Mouse (Mus musculus) forebrain, embryonic 11.5 days (tissue): Measurements from ENCODE around the gene Fbxo45. TPM values are rescaled to one million over a fixed set of nuclear protein-coding genes. Genes with fewer than 3 reads are reported as not detected.
A peak's percentile ranks its signal among the peaks of the same experiment; 100 is the strongest.

Source experiments
- ATAC-seq: fragments of 200-750 bp; cut with Nextera tagmentation; replicated peaks from 2 replicates; pipeline ENCODE4 v1.8.0; 2017; ENCODE audit warnings: moderate TSS enrichment; ENCODE audit not compliant: low FRiP score
- DNase-seq: peaks from one replicate; pipeline ENCODE4 v3.0.0-alpha.2; 2017; ENCODE audit warnings: low spot score
- H3K27ac ChIP-seq: fragments of 300-500 bp; sonication (generic); 2 replicates; pipeline ENCODE4 v1.5.1; 2014; ENCODE audit warnings: low read depth, low read length
- H3K27me3 ChIP-seq: fragments of 300-500 bp; sonication (generic); 2 replicates; pipeline ENCODE4 v1.6.1; 2014; ENCODE audit warnings: mild to moderate bottlenecking, low read length, mixed read lengths; ENCODE audit not compliant: control insufficient read depth, insufficient read depth
- H3K36me3 ChIP-seq: fragments of 300-500 bp; sonication (generic); 2 replicates; pipeline ENCODE4 v1.6.1; 2014; ENCODE audit warnings: mild to moderate bottlenecking, low read length, moderate library complexity, mixed read lengths; ENCODE audit not compliant: control insufficient read depth, insufficient read depth
- H3K4me1 ChIP-seq: fragments of 300-500 bp; sonication (generic); replicated peaks from 2 replicates; pipeline ENCODE4 v1.6.1; 2014; ENCODE audit warnings: low read length, mixed read lengths; ENCODE audit not compliant: control insufficient read depth, insufficient read depth
- H3K4me2 ChIP-seq: fragments of 300-500 bp; sonication (generic); 2 replicates; pipeline ENCODE4 v1.6.1; 2014; ENCODE audit warnings: low read depth, mild to moderate bottlenecking, low read length, moderate library complexity, mixed read lengths; ENCODE audit not compliant: severe bottlenecking
- H3K4me3 ChIP-seq: fragments of 300-500 bp; sonication (generic); 2 replicates; pipeline ENCODE4 v1.5.1; 2014; ENCODE audit warnings: low read depth, low read length
- H3K9ac ChIP-seq: fragments of 300-500 bp; sonication (generic); 2 replicates; pipeline ENCODE4 v1.6.1; 2014; ENCODE audit warnings: low read length
- H3K9me3 ChIP-seq: fragments of 300-500 bp; sonication (generic); 2 replicates; pipeline ENCODE4 v1.6.1; 2016; ENCODE audit warnings: low read length, mixed read lengths; ENCODE audit not compliant: control insufficient read depth
- WGBS: fragments of 180-500 bp; shearing (Covaris S2); extraction: QIAGEN DNeasy Blood & Tissue Kit; methylation state at CpG from one replicate; pipeline ENCODE4 v1.1.7; 2014; 5-methylcytosine and 5-hydroxymethylcytosine counted together
- polyA plus RNA-seq: library from polyadenylated mRNA; unstranded; fragments of >200 nt; fragmentation: Nextera tagmentation; extraction: Ambion mirVana; gene quantifications from 2 replicates; pipeline ENCODE4 v1.2.1, GENCODE M21; 2014

Fbxo45 gene
- polyA plus RNA-seq, result 28.0 and 31.1 TPM in 2 replicates

- Histone ChIP-seq H3K4me2 (peak within 1 kb of the TSS; percentile 54), H3K4me3 (peak within 1 kb of the TSS; percentile 93), H3K36me3 (no peaks in the 10 kb centered on the region), H3K27ac (peak within 1 kb of the TSS; percentile 91), H3K27me3 (no peaks in the 10 kb centered on the region), H3K4me1 (peaks cover 2% of the 10 kb centered on the region; the same call in 1 of the 2 replicates), H3K9me3 (no peaks in the 10 kb centered on the region), H3K9ac (peak within 1 kb of the TSS; percentile 89)
- WGBS, result under 1% methylated on average over 42 of the region's 48 CpGs
- DNase-seq (peak; percentile 98), ATAC-seq (peak; percentile 97)
Measured at GRCm38 (mm10) chr16:32246952-32247370, at the start of gene Fbxo45, which contains the start of gene Wdr53. Fbxo45 (minus strand) TSS chr16:32247158. Wdr53 (plus strand) TSS chr16:32247227.

- Histone ChIP-seq H3K36me3 (peaks cover 11% of the 10 kb centered on the region), H3K9me3 (peaks cover 2% of the 10 kb centered on the region; the same call in 1 of the 2 replicates), H3K27ac (no peak overlapping the region), H3K9ac (no peak overlapping the region), H3K4me2 (no peak overlapping the region), H3K4me1 (no peaks in the 10 kb centered on the region), H3K27me3 (no peaks in the 10 kb centered on the region), H3K4me3 (no peak overlapping the region)
- 94% methylated on average over 4 of the region's 4 CpGs for WGBS
- DNase-seq, result no peak
- no peak for ATAC-seq
Measured at GRCm38 (mm10) chr16:32291821-32292220, 44.9 kb upstream of the Fbxo45 start.

DNA sequence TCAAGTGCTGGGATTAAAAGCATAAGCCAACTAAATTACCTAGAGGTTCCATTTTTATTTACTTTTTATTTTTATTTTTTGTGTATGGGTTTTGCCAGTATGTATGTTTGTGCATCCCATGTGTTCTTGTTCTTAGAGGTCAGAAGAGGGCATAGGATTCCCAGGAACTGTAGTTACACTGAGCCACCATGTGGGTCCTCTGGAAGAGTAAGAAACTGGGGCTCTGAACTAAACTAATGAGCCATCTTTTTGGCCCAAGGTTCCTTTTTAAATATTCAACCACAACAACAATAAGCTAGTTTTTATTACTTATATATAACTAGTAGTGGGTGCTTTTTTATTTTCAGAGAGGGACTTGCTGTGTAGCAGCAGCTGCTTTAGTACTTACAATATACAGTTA lies 35.6 kb upstream of the Fbxo45 start:
- Histone ChIP-seq H3K4me2 (no peak overlapping the region), H3K36me3 (peaks cover 4% of the 10 kb centered on the region; the same call in 1 of the 2 replicates), H3K4me1 (peaks cover 2% of the 10 kb centered on the region; the same call in 1 of the 2 replicates), H3K27ac (no peak overlapping the region), H3K4me3 (no peak overlapping the region), H3K9ac (no peak overlapping the region), H3K27me3 (no peaks in the 10 kb centered on the region), H3K9me3 (peaks cover 2% of the 10 kb centered on the region; the same call in 1 of the 2 replicates)
- ATAC-seq, result no peak
- DNase-seq, result no peak

DNA sequence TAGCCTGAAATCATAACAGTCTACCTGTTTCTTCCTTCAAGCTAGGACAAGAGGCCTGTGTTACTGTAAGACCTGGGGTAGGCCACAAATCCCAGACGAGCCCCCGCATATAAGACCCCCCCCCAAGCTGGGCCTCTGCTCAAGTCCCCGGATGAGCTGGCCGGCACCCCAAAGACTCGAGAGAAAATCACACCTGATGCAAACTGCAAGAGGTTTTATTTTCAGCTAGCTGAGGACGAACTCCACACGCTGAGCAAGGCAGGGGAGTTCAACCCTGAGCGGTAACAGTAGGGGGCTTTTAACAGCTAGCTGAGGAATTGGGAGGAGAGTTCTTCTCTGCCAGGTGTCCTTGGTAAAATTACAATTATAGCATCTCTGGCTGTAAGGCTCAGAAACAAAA lies 33.3 kb upstream of the Fbxo45 start:
- DNase-seq, result no peak
- Histone ChIP-seq H3K36me3 (peaks cover 4% of the 10 kb centered on the region; the same call in 1 of the 2 replicates), H3K27me3 (no peaks in the 10 kb centered on the region), H3K4me2 (no peak overlapping the region), H3K4me3 (no peak overlapping the region), H3K9me3 (peaks cover 2% of the 10 kb centered on the region; the same call in 1 of the 2 replicates), H3K4me1 (peaks cover 2% of the 10 kb centered on the region; the same call in 1 of the 2 replicates), H3K27ac (no peak overlapping the region), H3K9ac (no peak overlapping the region)
- ATAC-seq, result no peak
- 96% methylated on average over 8 of the region's 8 CpGs for WGBS

GRCm38 (mm10) chr16:32278396-32278795 lies 31.4 kb upstream of the Fbxo45 start:
- Histone ChIP-seq H3K27me3 (no peaks in the 10 kb centered on the region), H3K9me3 (peaks cover 2% of the 10 kb centered on the region; the same call in 1 of the 2 replicates), H3K36me3 (peaks cover 4% of the 10 kb centered on the region; the same call in 1 of the 2 replicates), H3K4me3 (peak overlapping the region; percentile 83), H3K4me2 (peak overlapping the region; percentile 88), H3K4me1 (peaks cover 2% of the 10 kb centered on the region; the same call in 1 of the 2 replicates), H3K27ac (no peak overlapping the region), H3K9ac (peak overlapping the region; percentile 94)
- no peak for DNase-seq
- WGBS, result 65% methylated on average over 7 of the region's 7 CpGs
- ATAC-seq, result no peak

GRCm38 (mm10) chr16:32277308-32278256 lies 30.6 kb upstream of the Fbxo45 start, which contains the start of gene Rnf168:
Rnf168 (plus strand) TSS chr16:32277459.
- peaks cover 2% of the 10 kb centered on the region; the same call in 1 of the 2 replicates for H3K4me1 ChIP-seq
- no peaks in the 10 kb centered on the region for H3K27me3 ChIP-seq
- under 1% methylated on average over 74 of the region's 75 CpGs for WGBS
- H3K4me3 ChIP-seq, result peak within 1 kb of the TSS; percentile 83
- H3K36me3 ChIP-seq, result peaks cover 4% of the 10 kb centered on the region; the same call in 1 of the 2 replicates
- peak within 1 kb of the TSS; percentile 88 for H3K4me2 ChIP-seq
- peak within 1 kb of the TSS; percentile 94 for H3K9ac ChIP-seq
- ATAC-seq (peak; percentile 93), DNase-seq (peak; percentile 95)
- peaks cover 2% of the 10 kb centered on the region; the same call in 1 of the 2 replicates for H3K9me3 ChIP-seq
- H3K27ac ChIP-seq, result peak within 1 kb of the TSS; percentile 94

DNA sequence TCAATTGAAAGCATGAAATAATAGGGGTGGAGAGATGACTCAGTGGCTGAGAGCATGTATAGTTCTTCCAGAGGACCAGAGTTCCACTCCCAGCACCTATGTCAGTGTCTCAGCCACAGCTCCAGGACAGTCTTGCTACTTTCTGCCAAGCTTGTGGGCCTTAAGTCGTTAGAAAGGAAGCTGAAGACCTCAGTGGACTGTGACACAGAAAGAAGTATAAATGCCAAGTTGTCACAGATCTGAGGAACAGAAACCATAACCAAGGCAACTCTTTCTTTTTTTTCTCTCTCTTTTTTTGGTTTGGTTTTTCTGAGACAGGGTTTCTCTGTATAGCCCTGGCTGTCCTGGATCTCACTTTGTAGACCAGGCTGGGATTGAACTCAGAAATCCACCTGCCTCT lies 28.9 kb upstream of the Fbxo45 start:
- Histone ChIP-seq H3K9ac (no peak overlapping the region), H3K27ac (no peak overlapping the region), H3K36me3 (peaks cover 4% of the 10 kb centered on the region; the same call in 1 of the 2 replicates), H3K27me3 (no peaks in the 10 kb centered on the region), H3K4me1 (peaks cover 2% of the 10 kb centered on the region; the same call in 1 of the 2 replicates), H3K9me3 (peaks cover 2% of the 10 kb centered on the region; the same call in 1 of the 2 replicates), H3K4me3 (no peak overlapping the region), H3K4me2 (no peak overlapping the region)
- ATAC-seq (no peak), DNase-seq (no peak)
- 74% methylated on average over 1 of the region's 1 CpGs for WGBS

DNA sequence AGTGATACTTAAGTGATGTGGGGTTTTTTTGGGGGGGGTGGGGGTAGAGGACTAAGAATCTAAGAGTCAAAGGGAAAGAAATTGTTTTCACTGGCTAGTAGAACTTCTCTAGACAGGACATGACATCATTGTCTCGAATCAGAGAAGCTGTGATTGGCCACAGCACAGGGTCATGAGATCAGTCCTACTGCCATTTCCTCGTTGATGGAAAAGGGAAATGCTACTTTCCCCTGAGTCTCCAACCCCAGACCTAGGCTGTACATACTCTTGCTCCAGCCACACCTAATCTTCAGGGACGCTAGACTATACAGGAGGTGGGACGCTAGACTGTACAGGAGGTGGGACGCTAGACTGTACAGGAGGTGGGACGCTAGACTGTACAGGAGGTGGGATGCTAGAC lies 28.1 kb upstream of the Fbxo45 start:
- 92% methylated on average over 6 of the region's 6 CpGs for WGBS
- Histone ChIP-seq H3K4me2 (no peak overlapping the region), H3K4me1 (peaks cover 2% of the 10 kb centered on the region; the same call in 1 of the 2 replicates), H3K36me3 (peaks cover under 1% of the 10 kb centered on the region; the same call in 1 of the 2 replicates), H3K27ac (no peak overlapping the region), H3K9me3 (peaks cover under 1% of the 10 kb centered on the region; the same call in 1 of the 2 replicates), H3K27me3 (no peaks in the 10 kb centered on the region), H3K4me3 (no peak overlapping the region), H3K9ac (no peak overlapping the region)
- ATAC-seq, result no peak
- DNase-seq, result no peak
